Mouse (Mus musculus): Measurements from ENCODE around the gene Fut7. TPM values are rescaled to one million over a fixed set of nuclear protein-coding genes. Genes with fewer than 3 reads are reported as not detected.

The Fut7 gene
- polyA plus RNA-seq, 1 experiment from 2014 or later, result 0.53 TPM

DNA sequence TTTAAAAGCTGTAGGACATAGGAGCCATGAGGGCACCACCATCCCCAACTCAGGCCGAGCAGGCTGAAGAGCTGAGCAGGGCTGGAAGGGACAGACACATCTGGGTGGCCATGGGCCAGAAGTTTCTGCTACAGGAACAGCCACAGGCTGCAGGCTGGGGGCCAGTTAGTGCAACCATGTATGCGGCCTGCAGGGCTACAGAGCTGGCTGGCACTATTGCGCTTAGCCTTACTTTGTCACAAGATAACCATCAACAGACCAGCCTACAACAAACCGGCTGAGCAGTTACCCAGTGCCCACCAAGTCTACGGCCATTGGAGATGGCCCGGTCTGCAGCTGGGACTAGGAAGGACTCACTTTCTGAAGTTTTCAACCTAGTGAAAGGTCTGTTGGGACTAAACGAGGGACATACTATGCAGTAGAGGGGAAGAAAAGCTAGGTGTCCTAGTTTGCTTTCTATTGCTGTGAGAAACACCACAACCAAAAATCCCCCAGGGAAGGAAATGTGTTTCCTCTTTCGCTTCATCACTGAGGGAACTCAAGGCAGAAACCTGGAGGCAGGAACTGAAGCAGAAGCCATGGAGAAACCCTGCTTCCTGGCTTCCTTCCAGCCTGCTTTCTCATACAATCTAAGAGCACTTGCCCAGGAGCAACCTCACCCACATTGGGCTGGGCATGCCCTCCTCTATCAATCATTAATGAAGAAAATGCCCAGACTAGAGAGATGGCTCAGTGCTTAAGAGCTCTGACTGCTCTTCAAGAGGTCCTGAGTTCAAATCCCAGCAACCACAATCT is 28.0 kb downstream of the Fut7 start:
- Histone ChIP-seq H3K27me3 (no peaks in the 10 kb centered on the region), H3K4me3 (no peak overlapping the region), H3K4me1 (no peaks in the 10 kb centered on the region), H3K9ac (no peak overlapping the region), H3K27ac (no peak overlapping the region), H3K9me3 (replicated peaks) (no peaks in the 10 kb centered on the region), H3K36me3 (peaks cover 20% of the 10 kb centered on the region), H3K4me2 (replicated peaks) (no peak overlapping the region)
- 87% methylated on average over 8 of the region's 8 CpGs for WGBS
- no peak for ATAC-seq (ENCODE audit: low FRiP score)

DNA sequence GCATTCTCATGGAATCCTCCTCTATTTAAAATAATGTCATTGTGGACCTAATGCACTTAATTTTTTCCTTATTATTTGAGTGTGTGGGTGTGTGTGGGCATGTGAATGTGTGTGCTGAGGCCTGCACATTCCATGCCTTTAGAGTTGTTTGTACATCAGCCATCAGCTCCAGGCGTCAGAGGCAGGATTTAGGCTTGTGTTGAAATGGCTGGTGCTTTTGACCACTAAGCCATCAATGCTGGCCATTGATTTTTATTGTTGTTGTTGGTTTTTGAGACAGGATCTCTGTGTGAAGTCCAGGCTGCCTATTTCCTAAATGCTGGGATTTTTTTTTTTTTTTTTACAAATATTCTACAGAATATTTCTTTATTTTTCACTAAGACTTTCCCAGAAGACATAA is 29.9 kb downstream of the Fut7 start:
- no peaks in the 10 kb centered on the region for H3K4me1 ChIP-seq
- 51% methylated on average over 1 of the region's 1 CpGs for WGBS
- peaks cover 7% of the 10 kb centered on the region; the same call in 1 of the 2 replicates for H3K36me3 ChIP-seq
- H3K9ac ChIP-seq, result no peak overlapping the region
- no peak overlapping the region for H3K4me2 ChIP-seq (replicated peaks)
- ATAC-seq (ENCODE audit: low FRiP score), result no peak
- no peak overlapping the region for H3K4me3 ChIP-seq
- H3K27ac ChIP-seq, result no peak overlapping the region
- no peaks in the 10 kb centered on the region for H3K9me3 ChIP-seq (replicated peaks)
- H3K27me3 ChIP-seq, result no peaks in the 10 kb centered on the region

DNA sequence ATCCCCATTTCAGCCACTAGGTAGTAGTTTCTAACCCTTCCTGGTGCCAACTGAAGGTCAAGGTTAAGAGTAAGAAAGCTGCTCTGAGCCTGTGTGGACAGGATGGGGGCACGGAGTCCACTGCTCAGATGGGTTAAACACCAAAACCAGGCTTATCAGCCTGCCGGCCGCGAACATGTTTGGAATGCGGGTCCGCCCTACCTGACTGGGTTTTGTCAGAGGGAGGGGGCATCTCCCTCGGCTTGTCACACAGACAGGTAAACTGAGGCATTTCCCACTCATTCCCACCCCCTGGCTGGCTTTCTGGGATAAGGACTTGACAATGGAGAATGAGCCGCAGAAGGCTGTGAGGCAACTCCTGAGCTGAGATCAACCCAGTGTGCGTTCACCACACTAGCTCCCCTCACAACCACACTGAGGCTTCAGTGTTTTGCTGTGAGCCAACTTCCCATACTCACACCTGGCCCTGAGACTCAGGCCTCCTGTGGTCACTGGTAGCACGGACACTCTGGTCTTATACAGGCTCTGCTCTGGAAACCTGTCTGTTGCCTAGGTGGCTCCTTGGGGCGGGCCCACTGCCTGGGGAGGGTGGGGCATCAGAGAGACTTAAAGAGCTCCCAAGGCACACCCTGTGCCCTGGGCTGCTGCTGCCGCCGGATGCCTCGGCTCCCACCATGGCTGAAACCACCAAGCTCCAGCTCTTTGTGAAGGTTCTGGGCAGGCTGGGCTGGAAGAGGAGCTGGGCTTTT is 33.3 kb downstream of the Fut7 start, which contains the start of gene Clic3:
Clic3 (plus strand) TSS at position 634 of the 749 bp plus-strand sequence.
- no peak within 1 kb of the TSS for H3K9ac ChIP-seq
- no peaks in the 10 kb centered on the region for H3K27me3 ChIP-seq
- peaks cover 18% of the 10 kb centered on the region; the same call in 1 of the 2 replicates for H3K36me3 ChIP-seq
- no peak within 1 kb of the TSS for H3K4me2 ChIP-seq (replicated peaks)
- peaks cover 17% of the 10 kb centered on the region for H3K4me1 ChIP-seq
- 69% methylated on average over 14 of the region's 14 CpGs for WGBS
- H3K9me3 ChIP-seq (replicated peaks), result no peaks in the 10 kb centered on the region
- no peak within 1 kb of the TSS for H3K4me3 ChIP-seq
- ATAC-seq (ENCODE audit: low FRiP score), result no peak
- H3K27ac ChIP-seq, result no peak within 1 kb of the TSS

DNA sequence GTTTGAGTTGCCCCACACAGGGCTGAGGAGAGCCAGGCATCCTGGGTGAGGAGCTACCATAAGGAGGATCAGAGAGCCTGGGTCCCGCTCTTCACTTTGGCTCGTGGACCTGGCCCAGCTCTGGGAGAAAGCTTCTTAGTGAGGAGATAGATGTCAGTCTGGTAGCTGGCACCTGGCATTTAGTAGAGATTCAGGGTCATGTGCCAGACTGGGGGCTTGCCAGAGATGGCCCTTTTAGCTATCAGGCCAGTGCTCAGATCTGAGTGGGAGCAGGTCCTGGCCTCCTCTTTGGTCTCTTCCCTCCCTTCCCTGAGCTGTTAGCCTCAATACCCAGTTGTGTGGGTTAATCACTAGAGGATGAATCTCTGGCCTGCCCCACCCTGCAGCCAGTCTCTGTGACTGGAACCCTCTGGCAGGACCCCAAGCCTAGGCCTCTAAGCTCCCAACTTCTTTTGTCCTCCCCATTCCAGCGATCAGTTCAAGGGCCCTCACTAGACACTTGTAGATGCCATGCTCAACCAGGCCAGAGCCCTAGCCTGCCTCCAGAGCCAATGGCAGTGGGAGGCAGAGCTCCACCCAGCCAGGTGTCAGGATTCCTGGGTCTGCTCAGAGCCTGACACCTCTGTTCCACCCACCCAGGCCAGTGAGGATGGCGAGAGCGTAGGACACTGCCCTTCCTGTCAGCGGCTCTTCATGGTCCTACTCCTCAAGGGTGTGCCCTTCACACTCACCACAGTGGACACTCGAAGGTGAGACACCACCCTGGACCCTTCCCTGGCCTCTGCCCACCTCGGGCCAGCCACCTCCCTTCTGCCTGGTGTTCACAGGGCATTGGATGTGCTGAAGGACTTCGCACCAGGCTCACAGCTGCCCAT is 34.2 kb downstream of the Fut7 start:
- Histone ChIP-seq H3K9ac (no peak overlapping the region), H3K27me3 (no peaks in the 10 kb centered on the region), H3K36me3 (peaks cover 18% of the 10 kb centered on the region; the same call in 1 of the 2 replicates), H3K4me2 (replicated peaks) (no peak overlapping the region), H3K4me1 (peaks cover 19% of the 10 kb centered on the region), H3K9me3 (replicated peaks) (no peaks in the 10 kb centered on the region), H3K4me3 (no peak overlapping the region), H3K27ac (no peak overlapping the region)
- WGBS, result 87% methylated on average over 9 of the region's 9 CpGs
- ATAC-seq (ENCODE audit: low FRiP score), result no peak

DNA sequence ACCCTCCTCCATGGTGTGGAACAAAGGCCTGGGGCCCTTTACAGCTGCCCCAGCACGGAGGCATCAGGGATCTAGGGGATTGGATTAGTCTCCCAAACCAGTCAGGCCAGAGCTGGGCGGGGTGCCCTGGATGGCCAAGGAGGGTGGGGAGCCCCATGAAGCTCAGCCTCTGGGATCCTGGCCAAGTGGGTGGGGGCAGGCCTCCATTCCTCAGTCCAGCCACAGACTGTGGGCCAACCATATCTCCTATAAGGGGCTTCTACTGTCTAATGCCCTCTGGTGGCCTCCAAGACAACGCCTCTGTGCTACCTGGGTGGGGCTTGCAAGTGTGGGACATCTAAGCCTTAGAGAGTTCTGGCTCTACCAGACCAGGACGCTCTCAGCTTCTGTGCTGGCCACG is 35.8 kb downstream of the Fut7 start:
- H3K4me3 ChIP-seq, result no peak overlapping the region
- no peak overlapping the region for H3K4me2 ChIP-seq (replicated peaks)
- H3K4me1 ChIP-seq, result peaks cover 19% of the 10 kb centered on the region
- H3K9me3 ChIP-seq (replicated peaks), result no peaks in the 10 kb centered on the region
- no peak for ATAC-seq (ENCODE audit: low FRiP score)
- H3K9ac ChIP-seq, result no peak overlapping the region
- no peaks in the 10 kb centered on the region for H3K27me3 ChIP-seq
- WGBS, result 82% methylated on average over 5 of the region's 5 CpGs
- H3K27ac ChIP-seq, result no peak overlapping the region
- peaks cover 18% of the 10 kb centered on the region; the same call in 1 of the 2 replicates for H3K36me3 ChIP-seq

DNA sequence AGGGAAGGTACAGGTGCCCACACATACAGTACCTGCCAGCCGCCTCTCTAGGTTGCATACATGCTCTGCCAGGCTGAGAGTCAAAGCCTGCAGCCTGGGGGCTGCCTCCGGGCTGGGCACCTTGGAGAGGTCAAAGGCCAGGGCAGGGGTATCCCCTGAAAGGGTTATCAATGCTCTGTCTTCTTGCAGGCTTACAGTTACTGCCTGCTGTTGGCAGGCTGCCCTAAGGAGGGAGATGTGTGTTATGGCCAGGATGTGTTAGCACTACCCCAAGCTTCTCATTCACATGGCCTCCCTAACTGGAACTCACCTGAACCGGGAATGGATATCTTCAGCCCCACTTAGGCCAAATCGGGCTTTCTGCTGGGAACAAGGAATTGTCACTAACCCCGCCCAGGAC is 37.1 kb downstream of the Fut7 start:
- 37% methylated on average over 5 of the region's 5 CpGs for WGBS
- Histone ChIP-seq H3K9me3 (replicated peaks) (no peaks in the 10 kb centered on the region), H3K4me3 (peak overlapping the region; percentile 63), H3K4me1 (peaks cover 19% of the 10 kb centered on the region), H3K9ac (peak overlapping the region; percentile 81), H3K4me2 (replicated peaks) (peak overlapping the region; percentile 80), H3K27ac (peak overlapping the region; percentile 94), H3K36me3 (peaks cover 18% of the 10 kb centered on the region; the same call in 1 of the 2 replicates), H3K27me3 (no peaks in the 10 kb centered on the region)
- peak; percentile 29 for ATAC-seq (ENCODE audit: low FRiP score)

DNA sequence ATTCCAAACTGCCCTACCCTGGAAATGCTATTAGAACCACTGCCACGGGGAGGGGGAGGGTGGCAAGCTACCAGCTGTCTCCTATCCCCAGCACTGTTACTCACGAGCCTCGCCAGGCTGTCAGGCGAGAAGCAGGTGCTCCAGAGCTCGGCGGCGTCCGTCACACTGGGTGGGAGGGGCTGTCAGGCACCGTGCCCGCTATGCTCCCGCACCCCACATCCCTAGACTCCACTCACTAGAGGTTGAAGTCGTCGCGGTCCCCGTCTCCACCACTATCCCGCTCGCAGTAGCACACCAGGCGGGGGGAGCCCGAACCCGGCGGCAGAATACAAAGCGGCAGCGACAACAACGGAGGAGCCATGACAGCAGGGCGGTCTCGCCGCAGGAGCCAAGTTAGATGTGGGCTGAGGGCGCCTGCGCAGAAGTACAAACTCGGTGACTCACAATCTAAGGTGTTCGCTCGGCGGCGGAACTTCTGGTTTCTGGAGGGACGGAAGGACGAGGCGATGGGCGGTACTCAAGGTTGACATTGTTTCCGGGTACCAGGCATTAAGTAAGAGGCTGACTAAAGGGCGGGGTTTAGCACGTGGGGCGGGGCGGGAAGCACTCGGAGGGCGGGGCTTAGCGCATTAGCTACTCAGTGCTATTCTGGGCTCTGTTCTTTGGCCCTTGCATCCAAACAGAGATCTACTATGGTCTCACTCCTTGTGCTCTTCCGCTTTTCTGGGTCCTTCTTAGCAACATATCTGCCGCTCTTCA is 37.7 kb downstream of the Fut7 start, which contains the start of gene Paxx:
Paxx (minus strand) TSS at position 544 of the 759 bp plus-strand sequence.
- Histone ChIP-seq H3K4me3 (peak within 1 kb of the TSS; percentile 63), H3K4me1 (peaks cover 22% of the 10 kb centered on the region), H3K27me3 (no peaks in the 10 kb centered on the region), H3K27ac (peak within 1 kb of the TSS; percentile 94), H3K36me3 (peaks cover 18% of the 10 kb centered on the region; the same call in 1 of the 2 replicates), H3K9me3 (replicated peaks) (no peaks in the 10 kb centered on the region), H3K9ac (peak within 1 kb of the TSS; percentile 81), H3K4me2 (replicated peaks) (peak within 1 kb of the TSS; percentile 80)
- 1% methylated on average over 48 of the region's 48 CpGs for WGBS
- peak; percentile 90 for ATAC-seq (ENCODE audit: low FRiP score)

DNA sequence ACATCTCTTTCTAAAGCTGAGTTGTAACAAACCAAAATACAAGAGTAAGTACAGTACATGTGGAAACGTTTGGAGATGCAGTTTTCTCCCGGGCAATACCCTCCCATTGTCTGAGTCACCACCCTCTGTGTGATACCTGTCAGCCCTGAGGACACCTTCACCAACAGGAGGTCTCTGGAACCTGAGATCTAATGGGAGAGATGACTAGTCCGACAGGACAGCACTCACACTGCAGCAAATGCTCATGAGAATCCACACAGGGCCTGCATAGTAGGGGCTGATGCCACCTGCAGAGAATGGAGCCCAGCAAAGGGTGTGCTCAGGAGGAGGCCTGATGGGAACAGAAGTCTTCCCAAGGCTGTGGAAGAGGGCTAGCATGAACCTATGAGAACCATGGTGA is 38.3 kb downstream of the Fut7 start:
- Histone ChIP-seq H3K4me1 (peaks cover 24% of the 10 kb centered on the region), H3K9me3 (replicated peaks) (no peaks in the 10 kb centered on the region), H3K4me2 (replicated peaks) (peak overlapping the region; percentile 80), H3K9ac (peak overlapping the region; percentile 81), H3K27ac (peak overlapping the region; percentile 94), H3K27me3 (no peaks in the 10 kb centered on the region), H3K36me3 (peaks cover 18% of the 10 kb centered on the region; the same call in 1 of the 2 replicates), H3K4me3 (peak overlapping the region; percentile 63)
- 22% methylated on average over 3 of the region's 3 CpGs for WGBS
- peak; percentile 12 for ATAC-seq (ENCODE audit: low FRiP score)

DNA sequence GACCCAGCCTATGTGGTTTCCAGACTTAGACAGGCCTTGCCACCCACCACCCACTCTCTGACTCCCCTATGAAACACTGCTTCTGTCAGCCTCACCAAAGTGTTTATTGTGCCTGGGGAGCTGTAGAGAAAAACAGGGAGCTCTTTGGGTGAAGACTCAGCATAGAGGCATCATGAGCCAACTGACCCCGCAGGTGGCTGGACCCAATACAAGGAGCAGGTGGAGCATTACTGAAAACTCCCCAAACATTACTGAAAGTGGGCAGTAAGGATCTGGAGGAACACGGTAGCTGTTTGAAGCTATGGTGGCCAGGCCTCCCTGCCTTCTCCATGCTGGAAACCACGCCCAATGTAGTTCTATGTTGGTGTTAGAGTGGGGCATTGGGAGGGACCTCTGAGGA is 40.6 kb downstream of the Fut7 start:
- peaks cover 24% of the 10 kb centered on the region for H3K4me1 ChIP-seq
- H3K27ac ChIP-seq, result no peak overlapping the region
- no peak overlapping the region for H3K9ac ChIP-seq
- no peak overlapping the region for H3K4me2 ChIP-seq (replicated peaks)
- 81% methylated on average over 3 of the region's 3 CpGs for WGBS
- no peaks in the 10 kb centered on the region for H3K27me3 ChIP-seq
- H3K36me3 ChIP-seq, result 0 out of 2 replicates have a peak, but pooled peaks cover 7% of the 10 kb centered on the region
- H3K4me3 ChIP-seq, result no peak overlapping the region
- no peak for ATAC-seq (ENCODE audit: low FRiP score)
- no peaks in the 10 kb centered on the region for H3K9me3 ChIP-seq (replicated peaks)

DNA sequence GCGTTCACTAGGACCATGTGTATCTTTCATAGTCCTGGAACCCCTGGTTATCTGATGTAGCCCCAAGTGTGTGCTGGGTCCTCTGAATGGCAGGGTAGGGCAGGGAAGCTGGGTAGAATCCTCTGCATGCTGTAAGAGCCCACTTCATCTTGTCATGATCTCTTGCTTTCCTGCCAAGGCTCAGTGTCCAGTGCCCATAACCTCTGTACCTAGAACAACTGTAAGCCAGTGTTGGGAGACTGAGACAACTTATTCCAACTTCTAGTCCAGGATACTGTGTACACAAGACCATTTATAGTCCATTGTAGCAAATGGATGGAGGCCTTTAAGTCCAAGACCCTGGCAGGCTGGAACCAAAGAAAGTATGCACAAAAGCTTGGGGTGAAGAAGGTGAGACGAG is 42.2 kb downstream of the Fut7 start:
- no peak overlapping the region for H3K9ac ChIP-seq
- H3K27ac ChIP-seq, result no peak overlapping the region
- no peak for ATAC-seq (ENCODE audit: low FRiP score)
- no peak overlapping the region for H3K4me2 ChIP-seq (replicated peaks)
- no peak overlapping the region for H3K4me3 ChIP-seq
- H3K36me3 ChIP-seq, result no peaks in the 10 kb centered on the region
- peaks cover 20% of the 10 kb centered on the region for H3K4me1 ChIP-seq
- H3K27me3 ChIP-seq, result 0 out of 2 replicates have a peak, but pooled peaks cover 7% of the 10 kb centered on the region
- H3K9me3 ChIP-seq (replicated peaks), result no peaks in the 10 kb centered on the region
- 90% methylated on average over 2 of the region's 2 CpGs for WGBS

All from hindbrain, embryonic 12.5 days (tissue).